Mouse (Mus musculus) MN1 (cell line): ENCODE results near the gene Tlcd2.

ENCODE experiments used
- DNase-seq: peaks from one replicate; pipeline ENCODE4 v3.0.0-alpha.2; 2016; ENCODE audit warnings: low spot score

The Tlcd2 gene

DNA sequence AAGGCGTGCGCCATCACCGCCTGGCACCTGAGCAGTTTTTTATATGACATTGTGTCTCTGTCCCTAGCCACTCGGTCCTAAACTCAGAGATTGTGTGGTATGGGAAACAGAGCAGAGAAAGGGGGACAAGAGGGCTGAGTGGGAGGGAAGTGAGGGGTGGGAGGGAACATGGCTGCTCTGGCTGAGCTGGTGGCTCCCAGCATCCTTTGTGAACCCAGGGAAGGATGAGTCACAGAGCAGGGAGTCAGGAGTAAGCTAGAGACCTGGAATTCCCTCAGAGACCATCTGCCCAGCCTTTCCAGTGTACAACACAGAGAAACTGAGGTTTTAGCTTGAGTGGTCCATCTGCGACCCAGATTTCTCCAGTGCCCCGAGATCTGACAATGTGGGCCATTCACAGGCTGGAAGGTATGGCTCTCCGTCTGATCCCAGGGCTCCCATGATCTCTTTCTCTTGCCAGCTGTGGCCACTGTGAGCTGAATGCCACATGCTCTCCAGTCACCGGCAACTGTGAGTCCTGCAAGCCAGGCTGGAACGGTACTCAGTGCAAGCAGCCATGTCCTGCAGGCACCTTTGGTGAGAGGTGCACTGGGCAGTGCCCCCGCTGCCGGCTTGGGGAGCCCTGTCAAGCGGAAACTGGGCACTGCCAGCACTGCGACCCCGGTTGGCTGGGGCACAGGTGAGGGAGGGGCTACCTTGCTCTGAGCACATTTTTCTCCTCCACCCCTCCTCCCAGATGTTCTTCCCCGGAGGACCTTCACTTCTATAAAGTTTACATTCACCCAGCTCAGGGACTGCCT is 58.5 kb downstream of the Tlcd2 start:
- no peak for DNase-seq
